In the genomic region with DNA sequence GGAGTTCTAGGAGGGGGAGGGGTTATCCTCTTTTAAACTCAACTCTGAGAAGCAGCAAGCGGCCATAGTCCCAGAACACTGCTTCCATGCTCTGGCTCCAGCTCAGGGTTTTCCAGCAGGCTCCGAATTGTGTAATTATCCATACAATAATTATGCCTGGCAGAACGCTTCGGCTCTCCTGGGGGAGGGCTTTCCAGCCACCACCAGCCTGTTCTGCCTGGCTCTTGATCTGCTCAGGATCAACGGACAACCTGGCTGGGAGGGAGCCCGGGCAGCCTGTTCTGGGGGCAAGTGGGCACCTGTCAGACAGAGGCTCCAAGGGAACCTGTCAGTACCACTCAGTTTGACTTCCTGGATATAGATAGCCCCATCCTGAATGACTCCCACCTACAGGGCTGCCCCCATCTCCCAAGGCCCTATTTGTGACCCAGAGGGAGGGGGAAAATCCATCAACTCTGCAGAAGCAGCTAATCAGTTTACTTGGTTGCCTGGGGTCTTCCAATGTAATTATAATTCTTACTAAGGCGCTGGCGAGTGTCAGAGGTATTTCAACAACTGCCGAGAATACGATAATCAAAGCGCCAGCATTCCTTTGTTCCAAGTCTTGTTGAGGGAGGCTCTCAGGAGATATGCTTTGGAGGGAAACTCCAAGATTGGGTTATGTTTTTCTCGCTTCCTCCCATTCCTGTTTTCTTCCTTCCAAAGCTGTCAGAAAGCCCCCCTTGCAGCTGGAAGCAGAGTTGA, we compare ENCODE assay signal across 12 mouse cellular contexts.
DNase-seq lines count a peak whose midpoint lies in the region; ATAC-seq and TF ChIP-seq lines count a peak whose summit lies in the region.
"Had no signal": no experiment of that assay in that cellular context is flagged by ENCODE, and none has a peak within 500 bp of the region (broad histone marks: within the 10 kb centered on the region; RNA-seq: fewer than 3 reads in every experiment).

No protein-coding gene starts in this region.

- H3K36me3 ChIP-seq in kidney, adult 2 months (ENCODE audit: control insufficient read depth, insufficient read depth, low read length), result no peaks in the 10 kb centered on the region
- H3K36me3 ChIP-seq in hindbrain, embryonic 12.5 days, result no peaks in the 10 kb centered on the region
- no peaks in the 10 kb centered on the region for H3K36me3 ChIP-seq in neural tube, embryonic 14.5 days (ENCODE audit: control insufficient read depth, insufficient read depth, low read length)
- H3K36me3 ChIP-seq: embryonic facial prominence, embryonic 12.5 days had no signal

- peak; percentile 27 for DNase-seq in kidney, adult 2 months
- DNase-seq in kidney, postnatal 4 days, result no peak
- peak; percentile 58 for DNase-seq in cerebellum, adult 8-10 months
- no peak for DNase-seq in layer of hippocampus, postnatal 10 days (ENCODE audit: low spot score in 2 of 2)
- no peak for DNase-seq in natural killer cell, adult 2 months (ENCODE audit: low spot score in 2 of 2)
- DNase-seq in adrenal gland, postnatal 36 days, result no peak
- DNase-seq: adrenal gland, postnatal 14 days had no signal

- no peak overlapping the region for H3K27ac ChIP-seq in kidney, adult 2 months (ENCODE audit: insufficient read depth, low read depth, low read length)
- H3K27ac ChIP-seq in hindbrain, embryonic 12.5 days, result peak overlapping the region; percentile 80
- peak overlapping the region; percentile 50 for H3K27ac ChIP-seq in neural tube, embryonic 14.5 days (ENCODE audit: low read depth, low read length)
- H3K27ac ChIP-seq: embryonic facial prominence, embryonic 12.5 days had no signal

- no peak overlapping the region for H3K4me2 ChIP-seq in hindbrain, embryonic 12.5 days (replicated peaks)
- no peak overlapping the region for H3K4me2 ChIP-seq in neural tube, embryonic 14.5 days (ENCODE audit: low read depth, low read length)
- H3K4me2 ChIP-seq: embryonic facial prominence, embryonic 12.5 days; liver, embryonic 11.5 days had no signal

- no peak for TF ChIP-seq CTCF in kidney, adult 2 months (conservative IDR thresholded peaks at IDR 0.05; ENCODE audit: insufficient read depth, insufficient read length, low read depth, low read length)

- ATAC-seq in hindbrain, embryonic 12.5 days (ENCODE audit: low FRiP score), result peak; percentile 52
- peak; percentile 38 for ATAC-seq in neural tube, embryonic 14.5 days (ENCODE audit: low read depth)
- ATAC-seq: Patski had no signal

- H3K9ac ChIP-seq in hindbrain, embryonic 12.5 days, result no peak overlapping the region
- no peak overlapping the region for H3K9ac ChIP-seq in neural tube, embryonic 14.5 days (replicated peaks; ENCODE audit: low read depth, low read length)
- H3K9ac ChIP-seq: embryonic facial prominence, embryonic 12.5 days had no signal

- no peak overlapping the region for H3K4me3 ChIP-seq in kidney, adult 2 months (ENCODE audit: insufficient read depth, low read depth, low read length)
- H3K4me3 ChIP-seq in hindbrain, embryonic 12.5 days, result no peak overlapping the region
- H3K4me3 ChIP-seq in neural tube, embryonic 14.5 days (ENCODE audit: low read depth, low read length), result no peak overlapping the region
- H3K4me3 ChIP-seq: embryonic facial prominence, embryonic 12.5 days had no signal

- 67% methylated on average over 12 of the region's 12 CpGs for WGBS in kidney, adult 2 months
- WGBS in hindbrain, embryonic 12.5 days, result 57% methylated on average over 12 of the region's 12 CpGs
- 50% methylated on average over 12 of the region's 12 CpGs for WGBS in neural tube, embryonic 14.5 days

- H3K4me1 ChIP-seq in kidney, adult 2 months (ENCODE audit: control insufficient read depth, insufficient read depth, low read length), result no peaks in the 10 kb centered on the region
- H3K4me1 ChIP-seq in hindbrain, embryonic 12.5 days, result peaks cover 13% of the 10 kb centered on the region
- H3K4me1 ChIP-seq in neural tube, embryonic 14.5 days (ENCODE audit: control insufficient read depth, insufficient read depth, low read length), result peaks cover 10% of the 10 kb centered on the region; the same call in 1 of the 2 replicates
- H3K4me1 ChIP-seq: embryonic facial prominence, embryonic 12.5 days had no signal

- no peaks in the 10 kb centered on the region for H3K27me3 ChIP-seq in kidney, adult 2 months (replicated peaks; ENCODE audit: control insufficient read depth, insufficient read depth, low read length)
- no peaks in the 10 kb centered on the region for H3K27me3 ChIP-seq in hindbrain, embryonic 12.5 days
- H3K27me3 ChIP-seq in neural tube, embryonic 14.5 days (ENCODE audit: control insufficient read depth, insufficient read depth, low read length), result no peaks in the 10 kb centered on the region
- H3K27me3 ChIP-seq: Patski had no signal

- TF ChIP-seq POLR2A in kidney, adult 2 months (IDR thresholded peaks at IDR 0.05; ENCODE audit: low read depth, low read length), result no peak

- H3K9me3 ChIP-seq in hindbrain, embryonic 12.5 days (replicated peaks), result no peaks in the 10 kb centered on the region
- no peaks in the 10 kb centered on the region for H3K9me3 ChIP-seq in neural tube, embryonic 14.5 days (ENCODE audit: control insufficient read depth, low read length)
- H3K9me3 ChIP-seq: embryonic facial prominence, embryonic 12.5 days had no signal

Comparison
In these comparisons a context has a peak if more than half of its experiments do, and no peak if none do; other contexts are left out.
1. DNase-seq: peak in kidney, adult 2 months (single experiment) and cerebellum, adult 8-10 months (single experiment); none in kidney, postnatal 4 days (0 of 2), layer of hippocampus, postnatal 10 days (0 of 2), natural killer cell, adult 2 months (0 of 2) and adrenal gland, postnatal 36 days (0 of 2).